Mouse (Mus musculus): Measurements from ENCODE around the gene Tex264.

DNA sequence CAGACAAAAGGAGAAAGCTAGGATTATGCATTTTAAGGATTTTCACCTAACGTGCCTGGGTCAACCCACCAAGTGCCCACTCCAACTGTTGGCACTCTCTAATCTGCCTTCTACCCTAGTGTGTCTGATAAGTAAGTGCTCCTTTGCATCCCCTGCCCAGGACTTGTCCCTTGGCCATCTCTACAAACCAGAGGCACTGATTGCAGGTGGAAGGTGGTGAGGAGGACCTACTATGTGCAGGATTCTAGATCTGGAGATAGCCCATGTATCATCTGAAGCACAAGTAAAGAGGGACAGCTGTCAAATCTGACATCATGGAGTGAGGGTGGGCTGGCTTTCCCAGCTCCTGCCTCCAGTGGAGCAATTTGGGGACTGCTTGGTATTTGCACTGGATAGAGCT is 25.8 kb downstream of the Tex264 start:
- TF ChIP-seq CTCF (IDR thresholded peaks at IDR 0.05; ENCODE audit: extremely low read depth, insufficient read depth, insufficient read length, insufficient replicate concordance): no peak
- no peak for TF ChIP-seq POLR2A (IDR thresholded peaks at IDR 0.05; ENCODE audit: low read depth, low read length)
